Mouse (Mus musculus) hindbrain, embryonic 11.5 days (tissue): ENCODE results near the gene Nubpl. TPM values are rescaled to one million over a fixed set of nuclear protein-coding genes. Genes with fewer than 3 reads are reported as not detected.

Experiments used
- ATAC-seq: fragments of 200-750 bp; cut with Nextera tagmentation; 2 replicates; pipeline ENCODE4 v1.8.0; 2017; ENCODE audit warnings: mild to moderate bottlenecking, moderate TSS enrichment, moderate library complexity; ENCODE audit not compliant: low FRiP score
- DNase-seq: peaks from one replicate; pipeline ENCODE4 v3.0.0-alpha.2; 2015; ENCODE audit warnings: low spot score
- H3K27ac ChIP-seq: fragments of 300-500 bp; sonication (generic); 2 replicates; pipeline ENCODE4 v1.5.1; 2014; ENCODE audit warnings: mild to moderate bottlenecking, low read depth, low read length
- H3K27me3 ChIP-seq: fragments of 300-500 bp; sonication (generic); 2 replicates; pipeline ENCODE4 v1.6.1; 2014; ENCODE audit warnings: mild to moderate bottlenecking, low read length, moderate library complexity, mixed read lengths; ENCODE audit not compliant: control insufficient read depth, insufficient read depth
- H3K36me3 ChIP-seq: fragments of 300-500 bp; sonication (generic); 2 replicates; pipeline ENCODE4 v1.6.1; 2014; ENCODE audit warnings: mild to moderate bottlenecking, low read length, moderate library complexity, mixed read lengths; ENCODE audit not compliant: control insufficient read depth, insufficient read depth
- H3K4me1 ChIP-seq: fragments of 300-500 bp; sonication (generic); replicated peaks from 2 replicates; pipeline ENCODE4 v1.6.1; 2014; ENCODE audit warnings: low read length, mixed read lengths; ENCODE audit not compliant: control insufficient read depth, insufficient read depth
- H3K4me2 ChIP-seq: fragments of 300-500 bp; sonication (generic); replicated peaks from 2 replicates; pipeline ENCODE4 v1.6.1; 2014; ENCODE audit warnings: mild to moderate bottlenecking, low read depth, low read length
- H3K4me3 ChIP-seq: fragments of 300-500 bp; sonication (generic); 2 replicates; pipeline ENCODE4 v1.5.1; 2014; ENCODE audit warnings: low read depth, low read length
- H3K9ac ChIP-seq: fragments of 300-500 bp; sonication (generic); 2 replicates; pipeline ENCODE4 v1.6.1; 2014; ENCODE audit warnings: low read depth, low read length
- H3K9me3 ChIP-seq: fragments of 300-500 bp; sonication (generic); 2 replicates; pipeline ENCODE4 v1.6.1; 2016; ENCODE audit warnings: low read length; ENCODE audit not compliant: control insufficient read depth
- WGBS: fragments of 180-500 bp; shearing (Covaris S2); extraction: QIAGEN DNeasy Blood & Tissue Kit; methylation state at CpG from one replicate; pipeline ENCODE4 v1.1.7; 2014; 5-methylcytosine and 5-hydroxymethylcytosine counted together
- polyA plus RNA-seq: library from polyadenylated mRNA; unstranded; fragments of >200 nt; fragmentation: Nextera tagmentation; extraction: Ambion mirVana; gene quantifications from 2 replicates; pipeline ENCODE4 v1.2.1, GENCODE M21; 2014

Nubpl gene
- polyA plus RNA-seq, 1 experiment from 2014 or later = 11.4 TPM

- no peak for DNase-seq
- 77% methylated on average over 9 of the region's 9 CpGs for WGBS
Measured at GRCm38 (mm10) chr12:52318426-52318825, 220.9 kb downstream of the Nubpl start.

GRCm38 (mm10) chr12:52319156-52319555, 221.6 kb downstream of the Nubpl start:
- Histone ChIP-seq H3K27me3 (no peaks in the 10 kb centered on the region), H3K4me1 (no peaks in the 10 kb centered on the region), H3K4me2 (no peak overlapping the region), H3K36me3 (no peaks in the 10 kb centered on the region), H3K4me3 (no peak overlapping the region), H3K9ac (no peak overlapping the region), H3K27ac (no peak overlapping the region), H3K9me3 (no peaks in the 10 kb centered on the region)
- ATAC-seq (no peak), DNase-seq (no peak)
- 87% methylated on average over 6 of the region's 6 CpGs for WGBS

More at GRCm38 (mm10) chr12:52318426-52318825, 220.9 kb downstream of the Nubpl start:
- no peak overlapping the region for H3K4me2 ChIP-seq
- H3K36me3 ChIP-seq = no peaks in the 10 kb centered on the region
- H3K9ac ChIP-seq = no peak overlapping the region
- H3K4me3 ChIP-seq = no peak overlapping the region
- H3K9me3 ChIP-seq = no peaks in the 10 kb centered on the region
- H3K27ac ChIP-seq = no peak overlapping the region
- H3K4me1 ChIP-seq = no peaks in the 10 kb centered on the region
- no peaks in the 10 kb centered on the region for H3K27me3 ChIP-seq
- ATAC-seq = no peak

- H3K4me3 ChIP-seq = no peak overlapping the region
- no peak overlapping the region for H3K9ac ChIP-seq
- H3K4me1 ChIP-seq = no peaks in the 10 kb centered on the region
- H3K27ac ChIP-seq = no peak overlapping the region
- ATAC-seq (no peak), DNase-seq (no peak)
- H3K36me3 ChIP-seq = no peaks in the 10 kb centered on the region
- H3K9me3 ChIP-seq = no peaks in the 10 kb centered on the region
- no peaks in the 10 kb centered on the region for H3K27me3 ChIP-seq
- WGBS = 95% methylated on average over 4 of the region's 4 CpGs
- no peak overlapping the region for H3K4me2 ChIP-seq
Measured at GRCm38 (mm10) chr12:52328488-52328887, 231.0 kb downstream of the Nubpl start.

GRCm38 (mm10) chr12:52335142-52335765, 237.7 kb downstream of the Nubpl start:
- no peak overlapping the region for H3K27ac ChIP-seq
- H3K27me3 ChIP-seq = no peaks in the 10 kb centered on the region
- H3K4me1 ChIP-seq = no peaks in the 10 kb centered on the region
- no peak overlapping the region for H3K4me3 ChIP-seq
- no peak for ATAC-seq
- DNase-seq = no peak
- WGBS = 79% methylated on average over 11 of the region's 11 CpGs
- no peak overlapping the region for H3K9ac ChIP-seq
- no peaks in the 10 kb centered on the region for H3K36me3 ChIP-seq
- no peaks in the 10 kb centered on the region for H3K9me3 ChIP-seq
- H3K4me2 ChIP-seq = no peak overlapping the region

GRCm38 (mm10) chr12:52338136-52338753, 240.7 kb downstream of the Nubpl start:
- no peaks in the 10 kb centered on the region for H3K36me3 ChIP-seq
- no peaks in the 10 kb centered on the region for H3K4me1 ChIP-seq
- H3K4me2 ChIP-seq = no peak overlapping the region
- no peaks in the 10 kb centered on the region for H3K9me3 ChIP-seq
- H3K27me3 ChIP-seq = no peaks in the 10 kb centered on the region
- DNase-seq (no peak), ATAC-seq (no peak)
- H3K27ac ChIP-seq = no peak overlapping the region
- H3K4me3 ChIP-seq = no peak overlapping the region
- WGBS = 79% methylated on average over 2 of the region's 2 CpGs
- no peak overlapping the region for H3K9ac ChIP-seq

- peak; percentile 20 for DNase-seq
- Histone ChIP-seq H3K36me3 (no peaks in the 10 kb centered on the region), H3K27ac (no peak overlapping the region), H3K4me3 (no peak overlapping the region), H3K9ac (no peak overlapping the region), H3K9me3 (no peaks in the 10 kb centered on the region), H3K4me2 (no peak overlapping the region), H3K4me1 (no peaks in the 10 kb centered on the region), H3K27me3 (no peaks in the 10 kb centered on the region)
- WGBS = 27% methylated on average over 5 of the region's 5 CpGs
- peak; percentile 49; the same call in 1 of the 2 replicates for ATAC-seq
Measured at GRCm38 (mm10) chr12:52346611-52347010, 249.1 kb downstream of the Nubpl start.

GRCm38 (mm10) chr12:52350276-52350675, 252.7 kb downstream of the Nubpl start:
- DNase-seq = no peak
- H3K9me3 ChIP-seq = no peaks in the 10 kb centered on the region
- ATAC-seq = no peak
- no peak overlapping the region for H3K9ac ChIP-seq
- H3K36me3 ChIP-seq = no peaks in the 10 kb centered on the region
- 73% methylated on average over 3 of the region's 3 CpGs for WGBS
- no peak overlapping the region for H3K4me3 ChIP-seq
- no peak overlapping the region for H3K4me2 ChIP-seq
- H3K27ac ChIP-seq = no peak overlapping the region
- H3K4me1 ChIP-seq = no peaks in the 10 kb centered on the region
- H3K27me3 ChIP-seq = no peaks in the 10 kb centered on the region

- Histone ChIP-seq H3K27me3 (no peaks in the 10 kb centered on the region), H3K9me3 (no peaks in the 10 kb centered on the region), H3K9ac (no peak overlapping the region), H3K4me1 (no peaks in the 10 kb centered on the region), H3K36me3 (no peaks in the 10 kb centered on the region), H3K4me2 (no peak overlapping the region), H3K27ac (no peak overlapping the region), H3K4me3 (no peak overlapping the region)
- 85% methylated on average over 10 of the region's 10 CpGs for WGBS
- DNase-seq (no peak), ATAC-seq (no peak)
Measured at GRCm38 (mm10) chr12:52359484-52359883, 261.9 kb downstream of the Nubpl start.

GRCm38 (mm10) chr12:52360136-52360535, 262.6 kb downstream of the Nubpl start:
- ATAC-seq (no peak), DNase-seq (no peak)
- Histone ChIP-seq H3K9ac (no peak overlapping the region), H3K27ac (no peak overlapping the region), H3K9me3 (no peaks in the 10 kb centered on the region), H3K27me3 (no peaks in the 10 kb centered on the region), H3K4me1 (no peaks in the 10 kb centered on the region), H3K4me3 (no peak overlapping the region), H3K4me2 (no peak overlapping the region), H3K36me3 (no peaks in the 10 kb centered on the region)
- 78% methylated on average over 3 of the region's 3 CpGs for WGBS
